Mouse (Mus musculus): ENCODE data around the gene Krt6a. TPM values are rescaled to one million over a fixed set of nuclear protein-coding genes. Genes with fewer than 3 reads are reported as not detected.
"Not testable (repeated sequence)": the region's sequence is repeated elsewhere in the genome, so short reads cannot be mapped to it uniquely, and the experiment has no call there.

Gene Krt6a
- not detected for total RNA-seq (2021)
- long read RNA-seq, experiment 1 = 0 reads
- long read RNA-seq, experiment 2 = 0 reads

DNA sequence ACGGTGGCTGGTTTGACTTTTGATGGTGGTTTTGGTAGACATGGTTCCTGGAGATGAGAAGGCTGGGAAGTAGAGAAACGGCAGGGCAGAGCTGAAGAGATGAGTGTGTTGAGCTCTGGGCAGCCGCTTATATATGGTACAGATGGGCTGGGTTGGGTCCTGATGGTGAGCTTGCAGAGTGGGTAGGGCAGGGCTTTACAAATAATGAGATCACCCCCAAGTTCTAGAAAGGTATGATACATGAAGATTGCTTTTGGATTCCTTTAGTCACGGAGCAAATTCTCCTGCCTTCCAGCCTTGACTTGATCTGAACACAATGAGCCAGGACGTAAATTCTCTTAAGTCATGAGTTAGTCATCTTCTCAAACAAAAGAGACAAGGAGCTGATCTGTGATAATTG is at the start of gene Krt6a:
Krt6a (minus strand) TSS at position 101 of the 400 bp plus-strand sequence.
- DNase-seq (ENCODE audit: low spot score) = no peak

DNA sequence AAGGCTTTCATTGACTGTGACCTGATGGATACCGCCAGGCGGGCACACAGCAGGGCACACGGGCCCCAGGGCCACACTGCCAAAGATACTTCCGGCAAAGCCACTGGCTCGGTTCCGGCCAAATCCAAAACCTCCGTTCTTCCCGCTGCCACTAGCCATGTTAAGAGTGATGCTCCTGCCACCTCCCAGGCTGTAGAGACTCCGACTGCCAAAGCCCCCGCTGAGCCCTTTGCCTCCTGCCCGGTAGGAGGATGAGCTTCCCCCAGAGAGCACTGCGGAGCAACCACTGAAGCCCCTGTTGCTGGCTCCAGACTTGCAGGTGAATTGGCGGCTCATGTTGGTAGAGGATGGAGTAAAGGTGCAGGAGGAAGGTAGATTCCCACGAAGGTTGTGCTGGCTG is 48.6 kb upstream of the Krt6a start, which contains the start of gene Krt71:
Krt71 (minus strand) TSS at position 399 of the 400 bp plus-strand sequence.
- DNase-seq (ENCODE audit: low spot score) = no peak

DNA sequence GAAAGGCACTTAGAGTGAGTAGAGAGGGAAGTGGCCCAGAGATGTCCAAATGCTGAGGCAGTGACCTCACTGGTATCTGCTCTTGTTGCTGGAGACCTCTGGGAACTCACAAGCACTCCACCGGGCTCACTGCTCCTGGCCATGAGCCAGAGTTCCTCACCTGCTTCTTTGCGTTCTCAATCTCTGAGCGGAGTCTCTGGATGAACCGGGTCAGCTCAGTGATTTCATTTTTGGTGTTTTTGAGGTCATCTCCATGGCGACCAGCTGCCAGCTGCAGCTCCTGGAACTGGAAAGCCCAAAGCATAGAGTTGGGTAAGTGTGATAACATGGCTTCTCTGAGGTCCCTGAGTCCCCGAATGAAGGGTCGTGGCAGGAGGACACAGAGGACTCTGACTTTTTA is 43.7 kb upstream of the Krt6a start:
- DNase-seq (ENCODE audit: low spot score) = no peak

DNA sequence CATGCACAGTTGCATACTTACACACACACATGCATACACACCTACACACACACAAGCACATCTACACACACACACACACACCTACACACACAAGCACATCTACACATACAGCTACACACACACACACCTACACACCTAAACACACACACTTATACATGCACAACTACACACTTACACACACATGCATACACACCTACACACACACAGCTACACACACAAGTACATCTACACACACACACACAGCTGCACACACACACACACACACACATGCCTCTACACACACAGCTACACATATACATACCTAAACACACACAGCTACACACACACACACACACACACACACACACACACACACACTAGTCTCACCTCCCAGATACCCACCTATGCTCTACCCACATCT is 36.5 kb upstream of the Krt6a start:
- no peak for DNase-seq (ENCODE audit: low spot score)

DNA sequence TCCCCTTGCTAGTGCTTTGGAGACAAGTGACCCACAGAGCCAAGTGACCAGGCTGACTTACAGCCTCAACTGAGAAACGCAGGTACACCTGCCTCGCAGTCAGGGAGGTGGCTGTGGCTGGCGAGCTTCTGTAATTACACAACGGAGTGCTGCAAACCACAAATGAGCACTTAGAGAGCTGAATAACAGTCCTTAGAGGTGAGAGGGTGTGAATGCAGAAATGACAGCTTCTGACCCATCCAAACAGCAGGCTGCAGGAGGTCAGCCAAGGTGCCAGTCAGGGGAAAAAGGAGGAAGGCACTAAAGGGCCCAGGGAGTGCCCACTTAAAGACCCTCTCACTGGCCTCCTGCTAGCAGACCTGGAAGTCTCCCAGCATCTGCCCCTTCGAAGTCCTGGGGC is 30.6 kb upstream of the Krt6a start:
- DNase-seq (ENCODE audit: low spot score) = no peak

DNA sequence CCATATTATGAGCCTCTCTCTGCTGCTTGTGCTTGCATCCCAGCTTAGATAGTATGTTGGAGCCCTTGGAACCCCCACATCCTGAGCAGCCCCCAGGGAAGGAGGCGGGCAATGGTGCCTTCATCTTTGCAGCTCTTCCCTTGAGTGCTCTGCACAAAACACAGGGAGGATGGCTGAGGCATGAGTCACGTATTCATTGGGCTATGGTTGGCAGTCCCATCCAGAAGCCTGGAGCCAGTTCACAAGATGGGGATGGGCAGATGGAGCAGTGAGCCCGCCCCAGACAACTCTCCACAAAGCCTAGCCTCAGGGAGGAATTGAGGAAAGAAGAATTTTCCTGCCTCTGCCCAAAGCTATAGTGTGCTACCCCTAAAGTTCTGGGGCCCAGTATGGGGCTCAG is 21.7 kb upstream of the Krt6a start:
- no peak for DNase-seq (ENCODE audit: low spot score)

DNA sequence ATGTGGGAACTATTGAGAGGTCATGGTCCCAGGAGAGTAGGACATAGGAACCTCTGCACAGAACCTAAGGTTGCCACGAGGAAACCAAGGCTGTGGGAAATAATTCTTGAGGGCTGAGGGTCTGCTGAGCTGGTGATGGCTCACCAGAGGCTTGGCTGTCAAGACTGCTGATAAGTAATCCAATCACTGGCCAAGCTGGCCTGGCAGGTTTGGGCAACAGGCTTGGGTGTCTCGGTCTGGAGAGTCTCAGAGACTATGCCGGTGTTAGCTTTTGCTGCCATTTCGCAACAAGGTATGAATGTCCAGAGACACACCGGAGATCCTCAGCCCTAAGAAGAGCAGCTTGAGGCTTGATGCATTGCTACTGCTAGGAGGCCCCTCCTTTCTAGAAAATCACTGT is 20.2 kb upstream of the Krt6a start:
- no peak for DNase-seq (ENCODE audit: low spot score)

DNA sequence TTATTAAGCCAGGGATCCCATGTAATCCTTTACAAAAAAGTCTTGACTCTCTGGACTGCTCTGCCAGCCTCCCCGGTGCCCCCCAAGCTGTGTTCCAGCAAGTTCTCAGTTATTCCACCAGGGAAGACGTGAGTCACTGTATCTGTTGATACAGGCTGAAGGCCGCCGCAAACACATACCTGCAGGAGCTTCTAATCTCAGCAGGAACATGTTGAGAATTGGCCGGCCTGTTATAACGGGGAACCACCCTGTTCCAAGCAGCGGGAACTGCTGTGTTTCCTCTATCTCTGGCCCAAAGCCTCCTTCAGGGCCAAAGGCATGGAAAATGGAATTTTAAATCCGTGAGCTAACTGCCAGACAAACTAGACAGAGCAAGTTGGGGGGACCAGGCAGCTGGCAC is 19.6 kb upstream of the Krt6a start:
- DNase-seq (ENCODE audit: low spot score) = no peak

DNA sequence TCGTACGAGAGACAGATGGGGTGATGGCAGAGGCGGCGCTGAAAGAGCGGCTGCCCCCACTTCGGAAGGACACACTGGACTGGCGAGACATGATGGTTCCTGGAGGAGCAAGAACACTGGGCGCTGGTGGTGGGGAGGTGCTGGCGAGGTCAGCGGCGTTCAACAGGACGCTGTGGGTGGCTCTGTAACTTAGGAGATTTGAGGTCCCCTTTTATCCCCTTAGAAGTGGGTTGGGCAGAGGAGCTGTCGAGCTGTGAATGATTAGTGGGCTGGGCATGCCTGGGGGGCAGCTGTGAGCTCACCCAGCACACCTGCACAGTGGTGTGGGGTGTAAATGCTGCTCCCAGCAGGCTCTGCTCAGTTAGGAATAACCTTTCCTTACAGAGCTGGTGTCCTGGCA is 18.6 kb upstream of the Krt6a start, which contains the start of gene Krt5:
Krt5 (minus strand) TSS at position 179 of the 400 bp plus-strand sequence.
- no peak for DNase-seq (ENCODE audit: low spot score)

DNA sequence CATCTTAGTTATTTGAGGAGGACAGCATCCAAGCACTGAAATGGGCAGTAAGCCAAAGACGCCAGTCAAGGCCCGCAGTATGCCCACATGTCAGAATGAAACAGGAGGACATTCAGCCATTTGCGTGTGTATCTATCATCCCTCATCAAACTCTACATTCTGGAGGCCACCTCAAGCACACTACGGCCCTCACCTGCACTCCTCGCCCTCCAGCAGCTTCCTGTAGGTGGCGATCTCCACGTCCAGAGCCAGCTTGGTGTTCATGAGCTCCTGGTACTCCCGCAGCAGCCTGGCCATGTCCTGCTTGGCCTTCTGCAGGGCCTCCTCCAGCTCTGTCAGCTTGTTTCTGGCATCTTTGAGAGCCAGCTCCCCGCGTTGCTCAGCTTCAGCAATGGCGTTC is 14.6 kb upstream of the Krt6a start:
- no peak for DNase-seq (ENCODE audit: low spot score)

DNA sequence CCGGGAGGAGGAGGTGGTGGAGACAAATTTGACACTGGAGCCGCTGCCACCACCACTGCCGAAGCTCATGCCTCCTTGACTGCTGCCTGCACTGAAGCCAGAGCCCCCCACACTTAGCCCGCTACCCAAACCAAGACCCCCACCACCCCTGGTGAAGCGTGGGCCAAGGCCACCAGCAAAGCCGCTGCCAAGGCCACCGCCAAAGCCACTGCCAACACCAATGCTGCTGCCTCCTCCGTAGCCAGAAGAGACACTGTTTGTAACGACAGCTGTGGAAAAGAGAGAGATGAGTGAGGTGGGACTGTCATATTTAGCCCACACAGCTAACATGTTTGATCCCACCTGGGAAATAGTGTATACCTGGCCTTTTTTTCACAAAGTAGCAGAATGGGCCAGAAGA is 13.3 kb upstream of the Krt6a start:
- no peak for DNase-seq (ENCODE audit: low spot score)

DNA sequence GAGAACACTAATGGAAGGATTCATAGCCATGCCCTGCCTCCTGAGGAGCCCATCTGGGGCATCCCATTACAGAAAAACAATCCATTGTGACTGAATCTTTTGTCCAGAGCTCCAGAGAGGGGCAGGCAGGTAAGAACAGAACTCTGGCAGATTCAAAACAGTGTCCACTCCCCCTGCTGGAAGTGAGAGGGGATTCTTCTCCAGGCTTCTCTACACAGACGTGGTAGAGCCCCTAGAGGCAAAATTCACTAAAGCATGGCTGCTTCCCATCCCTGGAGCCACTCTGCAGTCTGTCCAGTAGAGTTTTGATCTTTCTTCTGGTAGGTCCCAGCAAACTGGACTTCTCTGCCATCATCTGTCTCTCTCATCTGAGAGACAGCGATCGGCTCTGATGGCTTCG is 10.0 kb upstream of the Krt6a start:
- no peak for DNase-seq (ENCODE audit: low spot score)

DNA sequence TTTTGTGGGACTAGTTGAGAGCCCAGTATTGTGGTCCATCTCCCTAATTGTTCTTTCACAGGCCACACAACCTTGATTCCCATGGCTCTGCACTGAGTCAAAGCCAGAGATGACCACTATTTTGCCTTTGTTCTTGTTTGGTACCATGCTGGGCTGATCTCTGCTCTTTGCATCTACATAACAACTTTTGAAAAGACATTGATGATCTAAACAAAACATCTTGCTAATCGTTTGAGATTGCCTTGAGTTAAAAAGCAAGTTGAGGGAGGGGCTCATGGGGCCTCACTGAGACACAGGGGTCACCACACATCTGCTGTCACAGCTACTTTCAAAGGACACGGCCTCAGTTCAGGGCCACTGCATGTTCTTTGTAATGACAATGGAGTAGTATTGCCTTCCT is 8.3 kb upstream of the Krt6a start:
- no peak for DNase-seq (ENCODE audit: low spot score)

DNA sequence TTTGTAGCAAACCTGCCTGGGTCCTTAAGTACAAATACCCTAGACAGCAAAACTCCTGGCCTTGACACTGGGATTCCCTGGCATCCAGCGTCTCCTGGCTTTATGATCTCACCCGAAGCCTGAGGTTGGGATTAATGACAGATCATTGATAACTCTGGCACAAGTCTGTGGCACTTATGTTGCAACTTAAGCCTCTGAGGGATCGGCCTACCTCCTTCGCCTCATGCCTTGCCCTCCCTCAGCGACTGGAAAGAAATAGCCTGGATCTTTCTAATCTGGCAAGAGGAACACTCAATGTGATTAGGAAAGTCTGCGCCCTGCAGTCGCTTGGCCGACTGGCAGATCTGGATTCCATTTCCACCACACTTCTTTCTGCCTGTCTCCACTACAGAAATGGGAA is 5.8 kb upstream of the Krt6a start:
- DNase-seq (ENCODE audit: low spot score) = no peak

DNA sequence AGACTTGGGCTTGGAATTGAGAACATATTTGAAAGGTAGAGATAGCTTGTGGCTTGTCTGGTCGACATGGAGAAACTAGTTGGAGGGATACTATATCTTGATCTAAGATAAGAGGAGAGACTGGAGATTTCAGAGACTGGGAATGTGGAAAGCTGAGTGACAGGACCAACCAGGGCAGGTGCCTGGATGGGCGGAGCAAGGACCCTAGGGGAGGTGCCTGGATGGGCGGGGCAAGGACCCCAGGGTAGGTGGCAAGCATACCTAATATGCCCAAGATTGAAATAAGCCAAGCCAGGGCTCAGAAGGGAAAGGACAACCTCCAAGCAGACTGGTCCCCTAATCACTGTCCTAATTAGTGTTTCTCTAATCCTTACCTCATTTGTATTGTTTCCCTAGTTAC is 5.1 kb upstream of the Krt6a start:
- DNase-seq (ENCODE audit: low spot score) = no peak

DNA sequence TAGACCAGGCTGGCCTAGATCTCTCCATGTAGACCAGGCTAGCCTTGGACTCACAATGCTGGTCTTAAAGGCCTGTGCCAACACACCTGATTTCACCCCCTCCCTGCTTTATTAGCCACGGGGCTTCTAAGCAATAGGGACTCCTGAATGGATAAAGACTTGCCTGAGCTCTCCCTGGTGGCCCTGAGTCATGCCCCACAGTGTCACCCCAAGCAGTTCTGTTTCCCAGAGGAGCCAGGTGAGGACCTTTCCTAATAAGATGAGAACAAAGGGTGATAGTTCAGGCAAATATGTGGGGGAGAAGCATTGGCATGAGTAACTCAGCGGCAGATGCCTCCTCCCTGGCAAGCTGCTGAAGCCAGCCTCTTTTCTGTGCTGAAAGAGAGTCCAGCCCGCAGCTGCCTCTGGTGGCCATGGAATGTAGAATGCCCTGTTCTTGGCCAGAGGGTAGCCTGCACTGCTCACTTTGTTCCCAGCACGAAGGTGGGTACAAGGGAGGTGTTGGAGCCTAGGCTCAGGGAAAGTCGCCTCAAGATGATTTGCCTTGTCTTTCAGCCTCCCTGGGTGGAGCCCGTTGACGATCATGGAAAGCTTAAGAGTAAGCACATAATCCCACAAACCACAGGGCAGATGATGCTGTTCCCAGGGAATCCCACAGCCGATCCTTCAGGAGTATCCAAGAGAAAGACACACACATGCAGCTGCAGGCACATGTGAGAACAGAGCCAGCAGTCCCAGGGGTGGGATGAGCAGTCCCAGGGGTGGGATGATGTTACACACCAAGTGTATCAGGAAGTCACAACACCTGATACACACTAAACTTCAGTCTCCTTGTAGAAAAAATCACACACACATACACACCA is 3.5 kb upstream of the Krt6a start:
- no peak for DNase-seq (ENCODE audit: low spot score)

DNA sequence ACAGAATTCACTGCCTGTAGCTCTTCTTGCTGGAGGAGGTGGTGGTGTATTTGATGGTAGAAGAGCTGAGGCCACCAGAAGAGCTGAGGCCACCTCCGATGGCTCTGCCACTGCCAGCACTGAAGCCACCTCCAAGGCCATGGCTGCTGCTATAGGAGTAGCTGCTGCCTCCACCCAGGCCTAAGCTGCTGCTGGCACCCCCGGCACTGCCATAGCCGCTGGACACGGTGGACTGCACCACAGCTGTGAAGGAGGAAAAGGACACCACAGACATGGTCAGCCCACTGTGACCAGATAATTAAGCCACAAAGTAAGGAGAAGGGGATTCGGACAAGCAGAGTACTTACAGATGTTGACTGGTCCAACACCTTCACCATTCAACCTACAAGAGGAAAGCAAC is 3.6 kb downstream of the Krt6a start:
- not testable (repeated sequence) for DNase-seq (ENCODE audit: low spot score)

DNA sequence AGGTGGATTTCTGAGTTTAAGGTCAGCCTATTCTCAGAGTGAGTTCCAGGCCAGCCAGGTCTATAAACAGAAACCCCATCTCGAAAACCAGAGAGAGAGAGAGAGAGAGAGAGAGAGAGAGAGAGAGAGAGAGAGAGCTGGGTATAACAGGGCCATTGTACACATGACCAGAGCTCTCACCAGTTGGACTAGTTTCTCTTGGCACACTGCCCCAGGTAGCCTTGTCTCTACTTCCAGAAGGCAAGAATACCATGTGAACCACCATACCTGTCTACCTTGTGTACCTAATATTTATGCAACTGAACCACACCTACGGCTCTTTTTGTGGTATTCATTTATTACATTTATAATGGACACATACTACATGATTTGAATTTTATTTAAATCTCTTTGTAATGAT is 5.9 kb downstream of the Krt6a start:
- no peak for DNase-seq (ENCODE audit: low spot score)

DNA sequence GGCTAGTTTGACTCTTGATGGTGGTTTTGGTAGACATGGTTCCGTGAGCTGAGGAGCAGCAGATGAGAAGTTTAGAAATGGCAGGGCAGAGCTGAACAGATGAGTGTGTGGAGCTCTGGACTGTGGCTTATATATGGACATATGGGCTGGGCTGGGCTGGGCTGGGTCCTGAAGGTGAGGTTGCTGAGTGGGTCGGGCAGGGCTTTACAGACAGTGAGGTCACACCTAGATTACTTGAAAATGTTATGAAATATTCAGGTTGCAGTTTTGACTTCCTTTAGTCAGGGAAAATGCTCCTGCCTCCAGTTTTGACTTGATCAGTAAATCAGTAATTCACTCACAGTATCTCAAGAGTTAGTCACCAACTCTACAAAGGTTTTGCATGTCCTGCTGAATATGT is 13.9 kb downstream of the Krt6a start, which contains the start of gene Krt6b:
Krt6b (minus strand) TSS at position 101 of the 400 bp plus-strand sequence.
- no peak for DNase-seq (ENCODE audit: low spot score)

DNA sequence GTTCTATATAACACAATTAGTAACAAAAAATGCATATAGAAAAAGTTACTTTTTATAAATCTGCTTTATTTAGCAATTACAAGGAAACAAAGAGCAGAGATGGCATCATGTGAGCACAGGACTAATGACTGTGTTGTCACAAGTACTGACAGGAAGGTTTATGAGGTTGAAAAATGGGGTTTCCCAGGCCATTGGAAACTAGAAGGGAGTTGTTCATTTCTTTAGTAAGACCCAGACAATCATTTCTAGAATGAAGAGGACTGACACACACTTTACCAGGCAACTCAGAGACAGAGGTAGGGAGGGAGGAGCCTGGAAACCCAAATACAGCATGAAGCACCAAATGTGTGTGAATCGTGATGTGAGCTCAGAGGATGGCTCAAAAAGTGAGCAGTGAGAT is 18.1 kb downstream of the Krt6a start:
- no peak for DNase-seq (ENCODE audit: low spot score)

DNA sequence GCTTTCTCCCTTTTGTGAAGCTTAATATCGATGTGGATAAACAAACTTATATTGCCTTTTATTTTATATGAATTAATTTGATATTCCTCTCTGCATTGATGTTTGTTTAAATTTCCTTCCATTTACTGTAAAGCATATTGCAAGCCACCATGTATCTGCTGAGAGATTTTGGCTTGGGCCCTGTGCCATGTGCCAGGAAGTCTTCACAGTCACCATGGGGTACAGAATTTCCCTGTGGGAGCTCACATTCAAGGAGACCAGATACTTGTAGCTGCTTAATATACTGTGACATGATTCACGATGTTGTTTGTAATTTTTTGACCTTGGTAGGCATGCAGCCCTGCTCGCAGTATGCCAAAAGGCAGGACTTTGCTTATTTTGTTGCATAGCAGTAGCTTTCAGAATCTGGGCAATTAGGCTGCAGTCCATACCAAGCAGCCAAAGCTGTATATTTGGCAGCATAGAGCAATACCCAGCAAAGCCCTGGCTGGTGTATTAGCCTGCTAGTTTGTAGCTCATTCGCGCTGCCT is 41.3 kb downstream of the Krt6a start:
- DNase-seq (ENCODE audit: low spot score) = no peak

DNA sequence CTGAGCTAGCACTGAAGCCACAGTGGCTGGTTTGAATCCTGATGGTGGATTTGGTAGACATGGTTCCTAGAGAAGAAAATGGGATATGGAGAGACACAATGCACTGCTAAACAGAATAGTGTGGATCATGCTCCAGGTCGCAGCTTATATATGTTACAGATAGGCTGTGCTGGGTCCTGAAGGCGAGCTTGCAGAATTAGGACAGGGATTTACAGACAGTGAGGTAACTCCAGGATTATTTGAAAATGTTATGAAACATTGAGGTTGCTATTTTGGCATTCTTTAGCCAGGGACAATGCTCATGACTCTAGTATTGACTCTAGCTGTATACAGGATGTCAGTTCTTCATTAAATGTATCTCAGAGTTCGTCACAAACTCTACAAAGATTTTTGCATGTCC is 46.8 kb downstream of the Krt6a start, which contains the start of gene Gm5478:
Gm5478 (minus strand) TSS at position 101 of the 400 bp plus-strand sequence.
- DNase-seq (ENCODE audit: low spot score) = no peak

Measured in gastrocnemius, adult 18-20 months (tissue).